8 mouse cellular contexts compared by ENCODE assay signal in the genomic region with DNA sequence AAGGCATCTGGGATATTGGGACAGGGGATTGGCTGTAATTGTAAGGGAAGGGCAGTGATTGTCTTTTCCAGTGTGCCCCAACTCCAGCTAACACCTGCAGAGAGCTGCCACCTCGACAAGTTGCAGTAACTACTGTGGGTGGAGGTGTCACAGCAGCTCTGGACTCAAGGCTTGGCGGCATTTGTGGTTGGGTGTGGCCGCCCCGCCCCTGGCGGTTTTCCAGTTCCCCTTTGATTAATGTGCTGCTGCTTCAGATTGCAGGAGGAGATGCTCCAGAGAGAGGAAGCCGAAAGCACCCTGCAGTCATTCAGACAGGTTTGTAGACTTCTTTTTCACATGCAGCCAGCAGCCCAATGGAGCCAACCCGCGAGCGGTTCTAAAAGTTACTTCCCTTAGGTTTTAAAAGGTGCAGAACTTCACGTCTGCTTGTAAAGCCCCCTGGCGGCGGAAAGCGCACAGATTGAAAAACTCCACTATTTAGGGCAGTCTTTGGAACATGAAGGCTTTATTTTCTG. TPM values are rescaled to one million over a fixed set of nuclear protein-coding genes. Genes with fewer than 3 reads are reported as not detected.
DNase-seq lines count a peak whose midpoint lies in the region; TF ChIP-seq lines count a peak whose summit lies in the region.

No protein-coding gene starts in this region.

- peak overlapping the region; percentile 52 for H3K4me3 ChIP-seq in left cerebral cortex, adult 2 months
- H3K4me3 ChIP-seq in macrophage (ENCODE audit: inconsistent target) = peak overlapping the region; percentile 83

- peaks cover 33% of the 10 kb centered on the region for H3K36me3 ChIP-seq in macrophage (ENCODE audit: inconsistent target)

- H3K79me2 ChIP-seq in macrophage (ENCODE audit: inconsistent target) = peaks cover 50% of the 10 kb centered on the region

- H3K27ac ChIP-seq in left cerebral cortex, adult 2 months = no peak overlapping the region; the same call in 1 of the 2 replicates
- peak overlapping the region; percentile 98 for H3K27ac ChIP-seq in macrophage

- peak; percentile 87 for DNase-seq in R1 (ENCODE audit: low read depth, low spot score)
- peak; percentile 53 to 74 for DNase-seq in cerebellum, postnatal 4 days (ENCODE audit: low spot score in 2 of 2)
- DNase-seq in gastrocnemius, postnatal 14 days = peak; percentile 73
- peak; percentile 92 for DNase-seq in induced T-regulatory cell, adult 2 months (ENCODE audit: low read depth)
- peak; percentile 68 to 70 for DNase-seq in left cerebral cortex, adult 2 months (ENCODE audit: extremely low spot score in 1 of 2, low spot score in 2 of 2)
- DNase-seq in right cerebral cortex, adult 18-20 months = peak; percentile 51
- DNase-seq in urinary bladder, adult 2 months (ENCODE audit: low spot score) = peak; percentile 49

- intact Hi-C loops in gastrocnemius, postnatal 14 days (cut with DNase I; ENCODE audit: low total_unique reads) = loop anchor here (5.0 kb wide), 1 partner anchor 283 kb away; no protein-coding TSS in a partner anchor
- intact Hi-C loops in left cerebral cortex, adult 2 months (cut with DNase I) = loop anchor here (10.0 kb wide), 1 partner anchor 281 kb away; no protein-coding TSS in a partner anchor

- TF ChIP-seq CTCF in left cerebral cortex, adult 2 months (IDR thresholded peaks at IDR 0.05) = peak; percentile 81

- WGBS in macrophage (ENCODE audit: missing documents) = 2% methylated on average over 13 of the region's 13 CpGs

RNA-seq across cellular contexts. Expression of a gene that starts 1.6 kb away (rescaled TPM):
- total RNA-seq in gastrocnemius, postnatal 14 days (2021) = 100 to 1,000 TPM; 423 to 456 TPM
- 10 to 100 TPM; 54.3 to 55.5 TPM for total RNA-seq in left cerebral cortex, adult 2 months (2021)
- total RNA-seq in macrophage (2018; cell fraction: chromatin; rRNA removed) = 1,000 to 10,000 TPM in 11 of 26 experiments, 100 to 1,000 TPM in 15; 356 to 3,689 (median 853) TPM
- 1,000 to 10,000 TPM; 1,475 to 4,121 (median 2,080) TPM for total RNA-seq in macrophage (2018; cell fraction: cytosol; rRNA removed)
- total RNA-seq in macrophage (2018; cell fraction: nucleus; rRNA removed) = 1,000 to 10,000 TPM in 22 of 26 experiments, 100 to 1,000 TPM in 4; 768 to 3,052 (median 1,507) TPM
- 760 to 2,516 TPM (median 1,050 TPM) in 3 replicates for polyA plus RNA-seq in macrophage (2018)
- 971 and 1,095 TPM in 2 replicates for polyA plus RNA-seq in urinary bladder, adult 2 months (2012; rRNA removed)

RNA-seq across cellular contexts. Expression of a gene that starts 30.9 kb away (rescaled TPM):
- total RNA-seq in gastrocnemius, postnatal 14 days (2021) = 1 to 10 TPM; 3.7 to 3.9 TPM
- 1 to 10 TPM; 5.8 to 7.1 TPM for total RNA-seq in left cerebral cortex, adult 2 months (2021)
- 10 to 100 TPM in 3 of 26 experiments, 1 to 10 TPM in 23; 2.1 to 11.2 (median 7.7) TPM for total RNA-seq in macrophage (2018; cell fraction: chromatin; rRNA removed)
- 1 to 10 TPM; 3.5 to 6.7 (median 4.7) TPM for total RNA-seq in macrophage (2018; cell fraction: cytosol; rRNA removed)
- total RNA-seq in macrophage (2018; cell fraction: nucleus; rRNA removed) = 1 to 10 TPM; 2.4 to 9.7 (median 4.9) TPM
- polyA plus RNA-seq in macrophage (2018) = 6.1 to 7.7 TPM (median 6.1 TPM) in 3 replicates
- 9.8 and 10.0 TPM in 2 replicates for polyA plus RNA-seq in urinary bladder, adult 2 months (2012; rRNA removed)

Comparison
In these comparisons a context has a peak if more than half of its experiments do, and no peak if none do; other contexts are left out.
1. RNA of a gene that starts 1.6 kb away (total RNA-seq): 423 to 456 TPM in gastrocnemius, postnatal 14 days; 54.3 to 55.5 TPM in left cerebral cortex, adult 2 months; every median in the first group is over 4 times any median in the second.
2. Peak in every context shown above with its lines, with median percentiles within 50 percentile points of each other: DNase-seq.